26 mouse cellular contexts compared by ENCODE assay signal in genomic region chr6:8067124-8067523, GRCm38 (mm10).
"Had no signal": no experiment of that assay in that cellular context is flagged by ENCODE, and none has a peak within 500 bp of the region (broad histone marks: within the 10 kb centered on the region; RNA-seq: fewer than 3 reads in every experiment).

No protein-coding gene starts in this region.

- H3K4me2 ChIP-seq: limb, embryonic 12.5 days; limb, embryonic 15.5 days; liver, embryonic 11.5 days; lung, embryonic 14.5 days; midbrain, embryonic 13.5 days; neural tube, embryonic 13.5 days had no signal

- H3K36me3 ChIP-seq: limb, embryonic 12.5 days; limb, embryonic 15.5 days; midbrain, embryonic 10.5 days; midbrain, embryonic 13.5 days; neural tube, embryonic 13.5 days had no signal

- H3K27ac ChIP-seq: layer of hippocampus, adult 2 months; left cerebral cortex, adult 2 months; limb, embryonic 12.5 days; limb, embryonic 15.5 days; liver, embryonic 14.5 days; macrophage; midbrain, embryonic 10.5 days; midbrain, embryonic 13.5 days; neural tube, embryonic 13.5 days; stomach, postnatal 0 days had no signal

- H3K9ac ChIP-seq: limb, embryonic 12.5 days; limb, embryonic 15.5 days; liver, embryonic 14.5 days; liver, postnatal 0 days; lung, embryonic 14.5 days; midbrain, embryonic 13.5 days; neural tube, embryonic 13.5 days had no signal

- ATAC-seq: liver, postnatal 0 days; lung, postnatal 0 days; midbrain, embryonic 13.5 days; midbrain, embryonic 16.5 days had no signal

- DNase-seq: kidney, adult 18-20 months; kidney, adult 9 months; kidney, postnatal 25 days; layer of hippocampus, adult 9-11 months; layer of hippocampus, postnatal 36 days; left cerebral cortex, postnatal 4 days; liver, postnatal 0 days; lung, embryonic 14.5 days; retina, postnatal 1 day; thymus, adult 2 months; thymus, postnatal 36 days had no signal

- H3K4me3 ChIP-seq: layer of hippocampus, adult 2 months; left cerebral cortex, adult 2 months; limb, embryonic 12.5 days; limb, embryonic 15.5 days; megakaryocyte, embryonic 14.5 days; midbrain, embryonic 10.5 days; midbrain, embryonic 13.5 days; myocyte; neural tube, embryonic 13.5 days had no signal

- H3K9me3 ChIP-seq: limb, embryonic 12.5 days; limb, embryonic 15.5 days; megakaryocyte, embryonic 14.5 days; midbrain, embryonic 10.5 days; midbrain, embryonic 13.5 days; neural tube, embryonic 13.5 days had no signal

- H3K27me3 ChIP-seq: limb, embryonic 12.5 days; limb, embryonic 15.5 days; megakaryocyte, embryonic 14.5 days; midbrain, embryonic 13.5 days; neural tube, embryonic 13.5 days had no signal

- H3K4me1 ChIP-seq: limb, embryonic 15.5 days; midbrain, embryonic 10.5 days; midbrain, embryonic 13.5 days; neural tube, embryonic 13.5 days had no signal
